Mouse (Mus musculus): Measurements from ENCODE around the gene Anxa5.

The Anxa5 gene

DNA sequence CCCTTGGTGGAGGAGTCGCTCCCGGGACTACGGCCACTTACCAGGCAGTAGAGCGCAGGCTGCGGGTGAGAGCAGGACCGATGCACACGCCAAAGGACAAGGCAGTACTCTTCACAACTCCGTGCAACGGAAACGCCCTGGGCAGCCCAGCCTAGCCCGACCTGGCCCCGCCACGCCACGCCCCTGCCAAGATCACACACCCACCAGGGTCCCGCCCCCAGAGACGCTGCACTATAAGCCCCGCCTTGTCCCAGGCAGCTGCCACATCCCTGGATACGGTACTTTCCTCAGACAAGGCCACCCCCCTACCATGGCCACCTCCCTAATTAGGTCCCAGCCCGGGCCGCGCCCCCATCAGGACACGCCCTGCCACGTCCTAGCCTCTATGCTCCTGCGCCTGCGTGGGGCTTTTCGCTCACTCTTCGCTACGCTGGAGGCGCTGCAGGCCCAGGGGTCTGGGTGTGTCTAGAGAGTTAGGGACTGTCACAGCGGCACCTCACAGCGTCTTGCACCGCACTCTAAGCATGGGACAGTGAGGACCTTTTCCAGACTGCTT lies at the start of gene Anxa5, which contains the start of gene 1810062G17Rik:
TSS of gene Anxa5 (minus strand) at position 363 of the 556 bp plus-strand sequence.
TSS of gene 1810062G17Rik (plus strand) at position 406 of the 556 bp plus-strand sequence.
- under 1% methylated on average over 32 of the region's 32 CpGs for WGBS

DNA sequence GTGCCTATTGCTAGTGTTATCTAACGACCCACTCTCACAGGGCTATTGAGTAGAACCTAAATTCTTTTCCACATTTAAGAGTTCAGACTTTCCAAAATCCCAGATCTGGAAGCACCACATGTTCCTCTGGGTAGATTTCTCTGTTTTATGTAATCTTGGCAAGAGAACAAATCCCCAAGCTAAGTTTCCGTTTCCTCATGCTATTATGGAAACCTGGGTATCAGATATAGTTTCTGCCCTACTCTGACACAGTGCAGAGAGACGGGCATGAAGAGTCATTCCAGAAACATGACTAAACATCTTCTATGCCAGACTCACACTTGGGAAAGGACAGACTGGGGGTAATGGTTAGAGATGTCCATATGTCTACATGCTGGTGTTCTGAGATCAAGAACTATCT lies 48.8 kb upstream of the Anxa5 start:
- WGBS = 42% methylated on average over 3 of the region's 3 CpGs

DNA sequence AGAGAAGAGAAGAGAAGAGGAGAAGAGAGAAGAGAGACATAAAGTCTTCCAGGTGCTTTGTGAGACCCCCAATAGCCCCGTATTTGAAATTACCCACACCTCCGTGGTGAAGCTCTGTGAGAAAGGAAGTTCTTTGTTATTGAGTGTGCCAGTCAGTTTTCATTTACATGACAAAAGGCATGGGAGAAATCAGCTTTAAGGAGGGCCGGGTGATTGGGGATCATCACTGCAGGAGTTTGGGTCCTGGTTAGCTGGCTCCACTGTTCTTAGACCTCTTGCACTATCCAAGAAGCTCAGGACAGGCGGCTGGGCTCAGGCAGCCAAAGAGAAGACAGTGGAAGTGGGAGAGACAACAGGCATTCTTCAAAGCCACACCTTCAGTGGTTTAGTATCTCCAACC lies 46.4 kb upstream of the Anxa5 start:
- WGBS = 37% methylated on average over 4 of the region's 4 CpGs

DNA sequence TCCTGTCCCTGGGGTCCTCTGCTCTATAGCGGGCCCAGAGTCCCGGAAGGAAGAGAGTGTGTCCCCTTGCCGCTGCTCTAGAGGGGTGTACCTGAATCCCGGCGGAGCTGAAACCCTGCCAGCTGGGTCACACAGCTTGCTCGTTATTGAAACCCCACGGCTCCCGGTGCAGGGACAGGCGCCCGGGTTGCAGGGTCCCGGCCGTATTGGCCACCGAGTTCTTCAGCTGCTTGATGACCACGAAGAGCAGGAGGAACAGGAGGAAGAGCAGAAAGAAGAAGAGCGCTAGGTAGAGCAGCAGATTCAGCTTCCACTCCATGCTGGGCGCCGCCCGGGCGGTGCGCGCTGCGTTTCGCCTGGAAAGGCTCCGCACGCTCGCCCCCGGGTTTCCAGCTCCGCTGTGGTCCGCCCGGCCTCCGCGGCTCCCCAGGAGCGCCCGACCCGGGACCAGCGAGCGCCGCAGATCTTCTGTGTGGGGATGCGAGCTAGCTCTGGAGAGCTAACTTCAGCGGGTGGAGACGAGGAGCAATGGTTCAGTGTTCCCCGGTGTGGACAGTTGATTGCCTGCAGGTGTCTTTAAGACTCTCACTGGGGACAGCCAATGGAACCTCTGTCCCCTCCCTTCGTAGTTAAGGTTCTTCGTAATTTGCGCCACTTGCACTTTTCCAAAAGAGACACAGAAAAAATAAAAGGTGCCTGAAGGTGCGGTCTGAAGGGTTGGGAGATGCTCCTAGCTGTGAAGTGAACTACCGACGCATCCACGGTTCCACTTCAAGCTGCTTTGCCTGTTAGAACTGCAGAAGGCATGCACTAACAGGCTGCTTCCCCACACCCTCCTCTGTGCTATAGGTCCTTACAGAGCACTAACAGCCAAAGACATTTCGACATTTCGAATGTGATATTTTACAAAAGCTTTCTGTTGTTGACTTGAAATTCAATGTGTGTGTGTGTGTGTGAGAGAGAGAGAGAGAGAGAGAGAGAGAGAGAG lies 45.7 kb upstream of the Anxa5 start, which contains the start of gene Gm11549:
TSS of gene Gm11549 (minus strand) at position 741 of the 988 bp plus-strand sequence.
- 1% methylated on average over 51 of the region's 51 CpGs for WGBS

- 51% methylated on average over 9 of the region's 9 CpGs for WGBS
Measured at GRCm38 (mm10) chr3:36516196-36516595, 40.5 kb upstream of the Anxa5 start.

- 76% methylated on average over 6 of the region's 6 CpGs for WGBS
Measured at GRCm38 (mm10) chr3:36511491-36511890, 35.8 kb upstream of the Anxa5 start.

GRCm38 (mm10) chr3:36505809-36506735 lies 30.4 kb upstream of the Anxa5 start:
- 59% methylated on average over 10 of the region's 10 CpGs for WGBS

DNA sequence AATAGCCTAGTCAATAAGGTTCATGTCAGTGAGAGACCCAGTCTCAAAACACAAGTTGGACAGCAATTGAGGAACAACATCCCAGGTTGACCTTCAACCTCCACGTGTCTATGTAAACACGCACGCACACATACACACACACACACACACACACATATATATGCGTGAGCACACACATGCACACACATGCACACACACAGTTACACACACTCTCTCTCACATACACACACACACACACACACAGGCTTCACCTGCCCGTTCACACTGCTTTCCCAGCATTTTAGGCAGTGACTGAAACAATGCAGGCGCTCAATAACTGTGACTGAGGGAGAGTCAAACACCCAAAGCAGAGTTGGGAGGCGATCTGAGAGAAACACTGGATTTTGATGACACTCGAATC lies 29.6 kb upstream of the Anxa5 start:
- WGBS = 75% methylated on average over 8 of the region's 8 CpGs

DNA sequence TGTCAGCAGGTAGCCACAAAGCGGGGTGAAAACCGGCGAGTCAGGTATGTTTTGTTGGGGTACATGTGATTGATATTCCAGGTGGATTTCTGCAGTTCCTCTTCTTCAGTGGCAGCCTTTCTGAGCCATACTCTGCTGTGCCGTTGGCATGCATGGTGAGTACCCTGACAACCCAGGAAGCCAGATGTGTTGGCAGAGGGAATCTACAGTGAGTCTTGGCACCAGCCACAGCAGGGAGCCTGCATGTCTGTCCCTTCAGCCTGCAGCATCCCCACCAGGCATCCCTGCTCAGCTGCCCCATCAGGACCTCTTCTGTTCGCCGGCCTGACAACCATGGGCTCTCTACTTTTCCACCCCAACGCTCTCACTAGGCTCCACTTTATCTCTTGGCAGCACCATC lies 25.9 kb upstream of the Anxa5 start:
- 85% methylated on average over 7 of the region's 7 CpGs for WGBS

DNA sequence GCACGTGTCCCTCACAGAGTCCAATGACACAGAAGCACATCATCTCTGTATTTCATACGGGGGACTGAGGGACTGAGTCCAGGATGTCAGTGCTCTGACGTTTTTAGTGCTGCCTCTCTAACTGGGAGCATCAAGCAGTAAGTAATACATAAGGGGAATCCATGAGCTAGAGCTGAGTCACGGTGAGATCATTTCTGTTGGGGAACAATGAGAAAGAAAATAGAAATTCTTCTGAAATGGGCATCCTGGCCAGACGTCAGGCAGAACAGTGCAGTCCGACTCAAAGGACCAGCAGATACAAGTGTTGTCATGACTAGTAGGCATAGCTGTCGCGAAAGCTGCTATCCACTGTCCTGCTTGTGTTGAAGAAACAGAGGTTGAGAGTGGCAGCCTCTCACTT lies 25.3 kb upstream of the Anxa5 start:
- 58% methylated on average over 8 of the region's 8 CpGs for WGBS

DNA sequence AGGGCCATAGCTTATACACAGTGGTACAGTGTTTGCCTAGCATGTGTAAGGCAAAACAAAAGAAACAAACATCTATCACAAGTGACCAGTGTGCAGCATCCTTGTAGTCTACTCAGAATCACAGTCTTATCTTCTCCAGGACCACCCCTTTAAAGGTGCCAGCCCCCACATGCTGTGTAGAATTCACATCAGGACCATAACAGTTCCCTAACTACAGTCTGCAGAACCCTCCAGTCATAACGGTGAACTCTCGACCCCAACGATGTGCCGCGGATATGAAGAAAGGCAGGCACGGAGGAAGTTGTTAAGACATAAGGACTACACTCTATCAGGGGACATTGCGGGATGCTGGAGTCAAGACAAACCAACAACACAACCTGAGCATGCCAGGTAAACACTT lies 23.7 kb upstream of the Anxa5 start:
- 96% methylated on average over 7 of the region's 7 CpGs for WGBS

GRCm38 (mm10) chr3:36498224-36498623 lies 22.5 kb upstream of the Anxa5 start:
- WGBS = 71% methylated on average over 6 of the region's 6 CpGs

GRCm38 (mm10) chr3:36496746-36497145 lies 21.1 kb upstream of the Anxa5 start:
- 14% methylated on average over 14 of the region's 14 CpGs for WGBS

GRCm38 (mm10) chr3:36496273-36496672 lies 20.6 kb upstream of the Anxa5 start:
- 81% methylated on average over 9 of the region's 9 CpGs for WGBS

- WGBS = 9% methylated on average over 6 of the region's 6 CpGs
Measured at GRCm38 (mm10) chr3:36495436-36495835, 19.7 kb upstream of the Anxa5 start.

GRCm38 (mm10) chr3:36494613-36495012 lies 18.9 kb upstream of the Anxa5 start:
- WGBS = 76% methylated on average over 2 of the region's 2 CpGs

DNA sequence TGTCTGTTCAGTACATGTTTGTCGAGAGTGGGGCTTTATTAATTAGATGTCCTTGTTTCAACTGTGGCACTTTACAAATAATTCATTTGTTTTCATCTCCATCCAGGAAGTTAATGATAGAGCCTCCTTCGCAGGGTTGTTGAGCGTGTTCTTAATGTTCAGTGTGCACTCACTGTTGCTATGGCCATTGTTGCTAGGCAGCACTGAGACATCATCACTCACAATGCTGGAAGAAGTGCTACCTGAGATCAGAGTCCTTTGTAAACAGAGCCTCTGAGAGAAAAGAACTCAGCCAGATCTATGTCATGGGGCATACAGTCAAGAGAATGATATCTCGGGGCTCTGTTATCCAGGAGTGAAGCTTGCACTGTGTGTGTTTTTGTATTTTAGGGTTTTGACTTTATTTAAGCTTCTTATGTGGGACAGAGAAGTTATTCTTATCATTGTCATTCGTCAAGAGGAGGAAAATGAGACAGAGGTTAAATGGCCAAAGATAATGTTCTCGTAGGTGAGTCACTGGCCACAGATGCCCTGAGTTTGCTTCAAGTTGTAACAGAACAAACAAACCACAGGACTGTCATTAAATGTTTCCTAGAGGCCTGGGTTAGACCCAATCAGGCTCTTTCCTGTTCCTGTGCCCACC lies 18.1 kb upstream of the Anxa5 start:
- WGBS = 48% methylated on average over 6 of the region's 6 CpGs

DNA sequence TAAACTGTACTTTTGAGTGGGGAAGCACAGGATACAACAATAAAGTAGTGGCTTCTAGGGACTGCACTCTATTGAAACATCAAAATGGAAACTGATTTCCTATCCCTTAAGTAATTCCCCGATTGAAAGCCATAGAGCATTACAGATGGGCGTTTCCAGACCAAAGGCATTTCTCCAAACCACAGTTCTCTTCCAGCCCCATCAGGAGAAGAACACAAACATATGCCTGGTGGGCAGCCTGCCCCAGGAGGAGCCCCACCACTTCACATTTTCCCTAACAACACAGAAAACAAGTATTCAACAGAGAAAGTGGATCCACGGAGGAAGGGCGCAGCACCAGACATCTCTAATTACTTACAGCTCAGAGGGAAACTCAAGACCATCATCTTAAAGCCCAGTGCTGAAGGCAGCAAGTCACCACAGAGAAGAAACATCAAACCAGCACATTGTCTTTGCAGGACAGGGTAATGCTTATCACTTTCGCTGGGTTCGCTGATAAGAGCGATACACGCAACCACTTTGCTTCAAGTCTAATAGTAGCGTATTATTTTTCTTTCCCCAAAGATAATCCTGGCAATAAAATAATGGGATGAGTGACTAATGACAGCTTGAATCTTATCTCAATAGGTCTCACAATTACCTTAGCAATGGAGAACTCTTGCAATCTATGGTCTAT lies 17.2 kb upstream of the Anxa5 start:
- WGBS = 79% methylated on average over 9 of the region's 9 CpGs

- 97% methylated on average over 5 of the region's 5 CpGs for WGBS
Measured at GRCm38 (mm10) chr3:36491535-36491934, 15.8 kb upstream of the Anxa5 start.

DNA sequence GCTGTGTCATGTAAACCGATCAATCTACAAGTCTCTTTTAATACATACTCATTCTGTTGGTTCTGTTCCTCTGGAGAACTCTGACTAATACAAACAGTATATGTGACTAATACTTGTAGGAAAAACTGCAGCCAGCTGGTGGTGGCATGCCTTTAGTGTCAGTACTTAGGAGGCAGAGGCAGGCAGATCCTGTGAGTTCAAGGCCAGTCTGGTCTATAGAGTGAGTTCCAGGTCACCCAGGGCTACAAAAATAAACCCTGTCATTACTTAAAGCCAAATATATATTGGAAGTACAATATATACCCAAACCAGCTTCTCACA lies 13.9 kb upstream of the Anxa5 start:
- WGBS = 80% methylated on average over 1 of the region's 1 CpGs

All from cerebral cortex, adult 2 months (tissue).